Mouse (Mus musculus) kidney, adult 18-20 months (tissue): Measurements from ENCODE around the gene Vmn1r184.
"Not testable (repeated sequence)": the region's sequence is repeated elsewhere in the genome, so short reads cannot be mapped to it uniquely, and the experiment has no call there.

Experiments
- DNase-seq: peaks from one replicate; pipeline ENCODE4 v3.0.0; 2021

Vmn1r184 gene

DNA sequence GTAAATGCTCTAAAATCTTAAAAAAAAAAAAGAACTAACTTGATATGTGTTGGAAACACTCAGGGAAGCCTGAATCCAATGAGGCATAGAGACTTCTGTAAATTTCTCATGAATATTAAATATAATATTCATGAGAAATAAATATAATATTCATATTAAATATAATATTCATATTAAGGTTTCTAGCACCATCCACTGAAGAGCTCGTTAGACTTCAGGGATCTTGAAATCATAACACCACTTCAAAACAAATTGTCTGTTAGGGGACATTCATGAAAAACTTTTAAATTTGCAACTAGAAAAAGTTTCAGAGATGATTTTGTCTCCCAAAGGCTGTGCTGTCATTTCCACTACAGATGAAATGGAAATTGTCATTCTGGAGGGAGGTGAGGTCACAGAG lies at the start of gene Vmn1r184:
Gene Vmn1r184, plus strand, starts transcription at position 301 of the 400 bp plus-strand sequence.
- DNase-seq: not testable (repeated sequence)

DNA sequence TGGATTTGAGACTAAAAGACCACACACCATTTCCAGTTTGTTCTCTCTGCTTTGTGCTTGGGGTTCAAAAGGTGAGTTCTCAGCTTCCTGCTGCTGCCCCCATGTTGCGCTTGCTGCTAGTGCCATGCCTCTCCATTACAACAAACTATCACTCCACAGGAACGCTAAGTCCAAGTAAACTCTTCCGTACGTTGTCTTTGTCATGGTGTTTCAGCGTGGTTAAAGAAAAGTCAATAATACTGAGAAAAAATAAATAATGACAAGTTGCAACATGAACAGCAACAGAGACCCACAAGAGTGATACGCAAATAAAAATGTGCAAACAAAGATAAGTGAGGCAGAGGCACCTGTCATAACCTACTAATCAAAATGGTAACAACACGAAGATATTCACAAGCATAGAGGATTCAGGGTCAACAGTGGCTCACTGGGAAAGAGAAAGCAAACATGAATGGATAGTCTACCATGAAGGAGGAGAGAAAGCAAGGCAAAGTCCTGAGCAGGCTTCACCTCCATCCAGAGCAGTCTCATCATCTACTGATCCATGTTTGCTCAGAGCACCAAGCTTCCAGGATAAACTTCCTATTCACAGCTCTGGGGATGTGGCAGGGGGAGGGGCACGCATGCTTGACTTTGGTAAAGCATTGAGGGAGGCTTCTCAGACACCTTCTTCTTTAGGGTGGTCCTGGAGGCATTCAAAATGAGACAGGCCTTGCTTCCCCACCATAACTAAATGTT lies 43.5 kb downstream of the Vmn1r184 start:
- DNase-seq: not testable (repeated sequence)

DNA sequence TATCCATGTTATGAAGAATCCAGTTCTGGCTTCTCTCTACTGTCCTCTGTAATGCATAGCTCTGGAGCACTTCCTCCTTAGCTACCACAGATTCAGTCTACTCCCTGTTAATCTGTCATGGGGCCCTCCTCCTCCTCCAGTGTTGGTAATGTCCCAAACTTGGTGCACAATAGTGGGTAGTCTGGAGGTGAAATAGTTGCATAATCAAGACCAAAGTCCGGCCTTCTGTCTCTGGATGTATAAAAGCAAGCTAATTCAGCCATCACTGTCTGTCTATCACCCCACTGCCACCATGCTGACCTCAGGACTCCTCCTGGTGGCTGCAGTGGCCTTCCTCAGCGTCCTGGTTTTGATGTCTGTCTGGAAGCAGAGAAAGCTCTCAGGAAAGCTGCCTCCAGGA lies 46.8 kb downstream of the Vmn1r184 start, which contains the start of gene Cyp2a4:
Gene Cyp2a4, plus strand, starts transcription at position 244 of the 400 bp plus-strand sequence.
- DNase-seq: not testable (repeated sequence)

DNA sequence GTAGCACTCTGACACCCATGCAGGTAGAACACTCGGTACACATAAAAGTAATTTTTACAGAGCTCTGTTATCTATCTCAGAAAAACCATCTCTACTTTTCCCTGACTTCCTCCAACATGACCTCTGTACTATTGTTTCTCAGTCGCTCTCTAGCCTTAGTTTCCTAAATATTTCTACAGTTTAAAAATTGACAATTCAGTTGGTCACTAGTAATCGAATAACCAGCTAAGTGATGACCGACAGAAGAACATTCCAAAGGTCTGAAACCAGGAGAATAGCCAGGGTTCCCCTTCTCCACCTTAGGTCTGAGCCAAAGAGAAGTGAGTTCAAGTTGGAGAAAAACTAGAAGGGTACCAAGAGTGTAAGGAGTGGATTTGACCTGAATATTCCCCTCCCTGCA lies 51.7 kb downstream of the Vmn1r184 start:
- DNase-seq: not testable (repeated sequence)

DNA sequence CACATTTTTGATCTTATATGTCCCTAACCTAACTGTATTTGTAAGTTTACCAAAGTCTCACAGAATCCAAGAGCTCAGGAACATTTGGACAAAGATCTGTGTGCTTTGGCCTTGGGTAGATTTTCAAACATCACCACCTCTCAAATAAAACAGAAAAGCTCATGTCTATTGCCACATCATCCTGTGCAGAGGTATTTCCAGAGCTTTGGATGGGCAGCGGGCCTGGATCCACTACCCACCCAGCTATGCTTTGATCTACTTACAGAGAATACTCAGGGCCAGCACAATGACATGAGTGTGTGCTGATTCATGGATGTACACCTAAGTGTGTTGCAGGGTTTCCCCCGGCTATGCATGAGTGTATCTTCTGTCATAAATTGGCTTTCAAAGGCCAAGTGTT lies 55.1 kb downstream of the Vmn1r184 start:
- not testable (repeated sequence) for DNase-seq

DNA sequence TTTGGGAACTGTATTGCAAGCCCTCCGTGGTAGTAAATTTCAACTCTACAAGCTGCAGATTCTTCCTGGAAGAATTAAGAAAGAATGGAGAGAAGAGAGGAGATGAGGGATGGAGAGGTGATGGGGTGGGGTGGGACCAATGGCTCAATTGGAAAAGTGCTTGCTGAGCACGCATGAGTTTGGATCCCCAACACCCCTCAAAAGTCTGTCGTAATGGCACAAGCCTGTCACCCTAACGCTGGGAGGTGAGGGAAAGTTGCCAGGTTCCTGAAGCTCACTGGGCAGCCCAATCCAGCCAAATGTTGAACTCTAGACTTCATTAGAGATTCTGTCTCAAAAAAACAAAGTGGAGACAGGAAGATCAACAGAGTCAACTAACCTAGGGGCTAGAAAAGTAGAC lies 55.7 kb downstream of the Vmn1r184 start:
- not testable (repeated sequence) for DNase-seq
